Mouse (Mus musculus) cerebellum, adult 9-11 months (tissue): ENCODE data around the gene Vmn1r114.
"Not testable (repeated sequence)": the region's sequence is repeated elsewhere in the genome, so short reads cannot be mapped to it uniquely, and the experiment has no call there.

Experiments
- DNase-seq: peaks from one replicate; pipeline ENCODE4 v3.0.0; 2022

The Vmn1r114 gene

GRCm38 (mm10) chr7:20812086-20812485, at the start of gene Vmn1r114:
Gene Vmn1r114, minus strand, starts transcription at chr7:20812186.
- not testable (repeated sequence) for DNase-seq

- not testable (repeated sequence) for DNase-seq
Measured at GRCm38 (mm10) chr7:20844885-20845284, 32.9 kb upstream of the Vmn1r114 start, which contains the start of gene Vmn1r115. Gene Vmn1r115, minus strand, starts transcription at chr7:20844985.

- not testable (repeated sequence) for DNase-seq
Measured at GRCm38 (mm10) chr7:20786985-20787384, 25.0 kb downstream of the Vmn1r114 start, which contains the start of gene Vmn1r113. Gene Vmn1r113, plus strand, starts transcription at chr7:20787285.

GRCm38 (mm10) chr7:20770885-20771284, 41.1 kb downstream of the Vmn1r114 start, which contains the start of gene Vmn1r112:
Gene Vmn1r112, plus strand, starts transcription at chr7:20771185.
- DNase-seq = not testable (repeated sequence)
